Mouse (Mus musculus) bone marrow, adult 2 months (tissue): ENCODE data around the gene Cdk5rap2. TPM values are rescaled to one million over a fixed set of nuclear protein-coding genes. Genes with fewer than 3 reads are reported as not detected.

Source experiments
- H3K27ac ChIP-seq: fragments of 200-500 bp; 2 replicates; pipeline ENCODE4 v1.5.1; 2012; ENCODE audit warnings: low read depth, mild to moderate bottlenecking, control low read depth, inconsistent platforms, low read length; ENCODE audit not compliant: control insufficient read depth, poor library complexity, insufficient read depth
- H3K4me1 ChIP-seq: fragments of 200-500 bp; 2 replicates; pipeline ENCODE4 v1.6.1; 2011; ENCODE audit warnings: low read length; ENCODE audit not compliant: control insufficient read depth, insufficient read depth
- H3K4me3 ChIP-seq: fragments of 200-500 bp; replicated peaks from 2 replicates; pipeline ENCODE3; 2011; ENCODE audit warnings: mild to moderate bottlenecking, low read depth, low read length, control low read depth; ENCODE audit not compliant: control insufficient read depth
- CTCF ChIP-seq: fragments of 200-500 bp; IDR thresholded peaks from 2 replicates; pipeline ENCODE4 v1.5.1; 2011; ENCODE audit warnings: low read length, control low read depth; ENCODE audit not compliant: control insufficient read depth, insufficient read depth
- POLR2A ChIP-seq: fragments of 200-500 bp; IDR thresholded peaks from 2 replicates; pipeline ENCODE4 v1.6.1; 2011; ENCODE audit warnings: low read depth, mild to moderate bottlenecking, control low read depth, low read length, borderline replicate concordance; ENCODE audit not compliant: control insufficient read depth
- WGBS: fragments of 180-500 bp; shearing (Covaris S2); methylation state at CpG from one replicate; pipeline ENCODE4 v1.1.7; 2018; 5-methylcytosine and 5-hydroxymethylcytosine counted together
- polyA plus RNA-seq: library from polyadenylated mRNA; stranded (reverse); fragments of >200 nt; gene quantifications from 2 replicates; pipeline ENCODE4 v1.2.4, GENCODE M21; 2011; ENCODE audit warnings: low replicate concordance; ENCODE audit not compliant: missing spikeins, insufficient read depth, insufficient read length

The Cdk5rap2 gene
- 10.3 and 13.3 TPM in 2 replicates for polyA plus RNA-seq

GRCm38 (mm10) chr4:70409994-70410721, at the start of gene Cdk5rap2:
Cdk5rap2 (minus strand) TSS chr4:70410443.
- WGBS: under 1% methylated on average over 55 of the region's 55 CpGs
- Histone ChIP-seq H3K4me3 (peak within 1 kb of the TSS; percentile 81), H3K4me1 (peaks cover 2% of the 10 kb centered on the region; the same call in 1 of the 2 replicates), H3K27ac (peak within 1 kb of the TSS; percentile 24; the same call in 1 of the 2 replicates)
- TF ChIP-seq POLR2A: no peak; the same call in 1 of the 2 replicates
- no peak for TF ChIP-seq CTCF

DNA sequence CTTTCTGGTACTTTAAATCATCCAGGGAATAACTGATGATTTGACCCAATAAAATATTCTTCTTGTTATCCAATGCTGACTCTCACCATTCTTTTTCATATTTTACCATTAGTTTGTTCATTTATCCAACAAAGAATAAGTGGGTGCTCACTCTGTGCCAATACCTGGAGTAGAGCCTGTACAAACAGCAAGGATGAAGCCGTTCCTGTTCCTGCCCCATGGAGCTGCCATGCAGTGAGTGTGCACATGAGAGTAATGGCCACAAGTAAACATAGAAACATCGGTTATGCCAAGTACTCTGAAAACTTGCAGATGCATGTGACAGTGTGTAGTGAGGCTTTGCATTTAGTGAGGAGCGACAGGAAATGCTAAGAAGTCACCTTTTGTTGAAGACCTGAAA, 41.9 kb upstream of the Cdk5rap2 start:
- 82% methylated on average over 3 of the region's 3 CpGs for WGBS
- no peaks in the 10 kb centered on the region for H3K4me1 ChIP-seq
- no peak overlapping the region for H3K27ac ChIP-seq
- H3K4me3 ChIP-seq: no peak overlapping the region
- TF ChIP-seq POLR2A (no peak), CTCF (no peak)

DNA sequence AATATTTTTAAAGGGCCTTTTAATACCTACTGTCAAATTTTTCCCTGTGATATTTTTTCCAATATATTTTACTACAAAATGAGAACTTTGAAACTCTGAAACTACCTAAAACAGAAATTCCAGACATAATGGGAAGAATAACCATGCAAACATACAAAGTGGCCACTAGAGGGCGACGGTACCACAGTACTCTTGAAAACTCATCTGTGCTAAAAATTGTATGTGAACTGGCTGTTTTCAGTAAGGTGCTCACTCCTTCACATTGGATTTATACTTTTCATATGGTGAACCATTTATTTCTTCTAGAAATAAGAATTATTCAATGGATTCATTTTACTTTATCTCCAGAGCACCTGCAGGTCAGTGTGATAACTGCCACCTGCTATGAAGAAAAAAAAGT, 41.5 kb upstream of the Cdk5rap2 start:
- Histone ChIP-seq H3K4me3 (no peak overlapping the region), H3K4me1 (no peaks in the 10 kb centered on the region), H3K27ac (no peak overlapping the region)
- TF ChIP-seq POLR2A (no peak), CTCF (peak; percentile 22)
- 3% methylated on average over 2 of the region's 2 CpGs for WGBS

DNA sequence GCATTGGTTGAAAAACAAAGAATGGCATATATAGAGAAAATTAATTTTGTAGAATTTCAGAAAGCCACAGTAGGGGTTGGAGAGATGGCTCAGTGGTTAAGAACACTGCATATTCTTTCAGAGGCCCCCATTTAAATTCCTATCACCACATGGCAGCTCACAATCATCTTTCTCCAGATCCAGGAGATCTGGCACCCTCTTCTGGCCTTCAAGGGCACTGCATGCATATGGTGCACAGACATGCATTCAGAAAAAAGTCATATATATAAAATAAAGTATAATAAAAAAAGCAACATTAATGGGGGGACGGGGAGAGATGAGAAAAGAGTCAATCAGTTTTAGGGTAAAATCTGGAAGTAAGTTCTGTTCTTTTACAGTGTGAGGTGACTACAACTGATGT, 39.4 kb upstream of the Cdk5rap2 start:
- H3K4me1 ChIP-seq: no peaks in the 10 kb centered on the region
- 87% methylated on average over 1 of the region's 1 CpGs for WGBS
- TF ChIP-seq POLR2A (no peak), CTCF (peak; percentile 31; the same call in 1 of the 2 replicates)
- no peak overlapping the region for H3K4me3 ChIP-seq
- no peak overlapping the region for H3K27ac ChIP-seq

- Histone ChIP-seq H3K4me3 (no peak overlapping the region), H3K27ac (no peak overlapping the region), H3K4me1 (no peaks in the 10 kb centered on the region)
- TF ChIP-seq CTCF (no peak), POLR2A (no peak)
- 93% methylated on average over 3 of the region's 3 CpGs for WGBS
These were observed 36.5 kb upstream of the Cdk5rap2 start for GRCm38 (mm10) chr4:70446774-70447173.

- no peak overlapping the region for H3K27ac ChIP-seq
- H3K4me3 ChIP-seq: no peak overlapping the region
- TF ChIP-seq CTCF: no peak
- no peak for TF ChIP-seq POLR2A
- WGBS: 69% methylated on average over 2 of the region's 2 CpGs
- no peaks in the 10 kb centered on the region for H3K4me1 ChIP-seq
These were observed 10.0 kb upstream of the Cdk5rap2 start for GRCm38 (mm10) chr4:70420202-70420601.

GRCm38 (mm10) chr4:70412126-70412525, 1.9 kb upstream of the Cdk5rap2 start:
- 65% methylated on average over 2 of the region's 2 CpGs for WGBS
- Histone ChIP-seq H3K27ac (no peak overlapping the region), H3K4me3 (no peak overlapping the region), H3K4me1 (peaks cover 2% of the 10 kb centered on the region; the same call in 1 of the 2 replicates)
- TF ChIP-seq CTCF (no peak), POLR2A (no peak)

GRCm38 (mm10) chr4:70409456-70409855, 787 bp downstream of the Cdk5rap2 start:
- Histone ChIP-seq H3K4me1 (peaks cover 2% of the 10 kb centered on the region; the same call in 1 of the 2 replicates), H3K4me3 (peak overlapping the region; percentile 81), H3K27ac (no peak overlapping the region)
- no peak for TF ChIP-seq POLR2A
- TF ChIP-seq CTCF: no peak
- 40% methylated on average over 9 of the region's 9 CpGs for WGBS
